Mouse (Mus musculus): ENCODE measurements at regions not wholly inside any gene's neighbourhood (a gene's known extent, or its start where the extent isn't known, plus 50 kb on each side); places are given as distances from the start of the nearest gene placed in this dataset.

GRCm38 (mm10) chr15:92994191-92994671, 280.7 kb downstream of the Gxylt1 start:
- TF ChIP-seq ZNF384 (IDR thresholded peaks at IDR 0.05; ENCODE audit: low read depth, low read length), result no peak
- no peak for TF ChIP-seq CTCF (IDR thresholded peaks at IDR 0.05 in 2 of 3, conservative IDR thresholded peaks at IDR 0.05 in 1 of 3; ENCODE audit: control insufficient read depth in 1 of 3, insufficient read depth in 1 of 3, low read depth in 2 of 3, low read length in 3 of 3, poor library complexity in 1 of 3, severe bottlenecking in 1 of 3)
- TF ChIP-seq HCFC1 (IDR thresholded peaks at IDR 0.05; ENCODE audit: low read depth, low read length), result no peak
- no peak for TF ChIP-seq MAZ (IDR thresholded peaks at IDR 0.05; ENCODE audit: low read depth, low read length)
- no peak for TF ChIP-seq GABPA (IDR thresholded peaks at IDR 0.05; ENCODE audit: low read depth, low read length)
